Mouse (Mus musculus) G1E (cell line): ENCODE measurements at regions not wholly inside any gene's neighbourhood (a gene's known extent, or its start where the extent isn't known, plus 50 kb on each side); places are given as distances from the start of the nearest gene placed in this dataset.

Experiments
- CTCF ChIP-seq: IDR thresholded peaks from 2 replicates; pipeline ENCODE4 v1.5.1; 2012; ENCODE audit warnings: low read depth, low read length, inconsistent platforms, mixed read lengths
- GATA1 ChIP-seq: IDR thresholded peaks from 2 replicates; pipeline ENCODE4 v1.6.1; 2012; ENCODE audit warnings: borderline replicate concordance, low read length, inconsistent platforms, mixed read lengths
- GATA2 ChIP-seq: IDR thresholded peaks from 2 replicates; pipeline ENCODE4 v1.6.1; 2012; ENCODE audit warnings: low read depth, low read length, inconsistent platforms, borderline replicate concordance
- POLR2AphosphoS5 ChIP-seq: IDR thresholded peaks from 2 replicates; pipeline ENCODE4 v1.6.1; 2012; ENCODE audit warnings: low read depth, low read length, inconsistent platforms; ENCODE audit not compliant: insufficient replicate concordance
- TAL1 ChIP-seq: conservative IDR thresholded peaks from 2 replicates; pipeline ENCODE4 v1.6.1; 2012; ENCODE audit warnings: low read depth, low read length, inconsistent platforms, mixed read lengths

GRCm38 (mm10) chr17:62527556-62527955 is 353.6 kb downstream of the Efna5 start:
- TF ChIP-seq CTCF (no peak), POLR2AphosphoS5 (no peak), GATA1 (no peak), GATA2 (no peak), TAL1 (no peak)
